Mouse (Mus musculus) heart, embryonic 11.5 days (tissue): Measurements from ENCODE around the gene Hist1h2bm. TPM values are rescaled to one million over a fixed set of nuclear protein-coding genes. Genes with fewer than 3 reads are reported as not detected.
A peak's percentile ranks its signal among the peaks of the same experiment; 100 is the strongest.
"Not testable (repeated sequence)": the region's sequence is repeated elsewhere in the genome, so short reads cannot be mapped to it uniquely, and the experiment has no call there.

Experiments used
- ATAC-seq: fragments of 200-750 bp; cut with Nextera tagmentation; replicated peaks from 2 replicates; pipeline ENCODE4 v1.8.0; 2017; ENCODE audit warnings: moderate library complexity; ENCODE audit not compliant: insufficient number of reproducible peaks, low FRiP score, low TSS enrichment
- H3K27ac ChIP-seq: fragments of 300-500 bp; sonication (generic); 2 replicates; pipeline ENCODE4 v1.5.1; 2014; ENCODE audit warnings: mild to moderate bottlenecking, low read depth, low read length
- H3K27me3 ChIP-seq: fragments of 300-500 bp; sonication (generic); 2 replicates; pipeline ENCODE4 v1.6.1; 2014; ENCODE audit warnings: mild to moderate bottlenecking, low read length, mixed read lengths; ENCODE audit not compliant: control insufficient read depth, insufficient read depth
- H3K36me3 ChIP-seq: fragments of 300-500 bp; sonication (generic); 2 replicates; pipeline ENCODE4 v1.6.1; 2014; ENCODE audit warnings: mild to moderate bottlenecking, low read length, moderate library complexity, mixed read lengths; ENCODE audit not compliant: control insufficient read depth, insufficient read depth
- H3K4me1 ChIP-seq: fragments of 300-500 bp; sonication (generic); 2 replicates; pipeline ENCODE4 v1.6.1; 2014; ENCODE audit warnings: low read length; ENCODE audit not compliant: control insufficient read depth, insufficient read depth
- H3K4me2 ChIP-seq: fragments of 300-500 bp; sonication (generic); 2 replicates; pipeline ENCODE4 v1.6.1; 2014; ENCODE audit warnings: mild to moderate bottlenecking, moderate library complexity
- H3K4me3 ChIP-seq: fragments of 300-500 bp; sonication (generic); 2 replicates; pipeline ENCODE4 v1.5.1; 2014; ENCODE audit warnings: low read depth, low read length
- H3K9ac ChIP-seq: fragments of 300-500 bp; sonication (generic); 2 replicates; pipeline ENCODE4 v1.6.1; 2014; ENCODE audit warnings: mild to moderate bottlenecking, low read depth, low read length, moderate library complexity
- H3K9me3 ChIP-seq: fragments of 300-500 bp; sonication (generic); replicated peaks from 2 replicates; pipeline ENCODE4 v1.6.1; 2016; ENCODE audit warnings: low read length; ENCODE audit not compliant: control insufficient read depth
- WGBS: fragments of 180-500 bp; shearing (Covaris S2); extraction: QIAGEN DNeasy Blood & Tissue Kit; methylation state at CpG from one replicate; pipeline ENCODE4 v1.1.7; 2014; ENCODE audit not compliant: insufficient replicate concordance; 5-methylcytosine and 5-hydroxymethylcytosine counted together
- polyA plus RNA-seq: library from polyadenylated mRNA; unstranded; fragments of >200 nt; fragmentation: Nextera tagmentation; extraction: Ambion mirVana; gene quantifications from 2 replicates; pipeline ENCODE4 v1.2.1, GENCODE M21; 2014

Hist1h2bm gene
- polyA plus RNA-seq: 1.4 and 1.6 TPM in 2 replicates

DNA sequence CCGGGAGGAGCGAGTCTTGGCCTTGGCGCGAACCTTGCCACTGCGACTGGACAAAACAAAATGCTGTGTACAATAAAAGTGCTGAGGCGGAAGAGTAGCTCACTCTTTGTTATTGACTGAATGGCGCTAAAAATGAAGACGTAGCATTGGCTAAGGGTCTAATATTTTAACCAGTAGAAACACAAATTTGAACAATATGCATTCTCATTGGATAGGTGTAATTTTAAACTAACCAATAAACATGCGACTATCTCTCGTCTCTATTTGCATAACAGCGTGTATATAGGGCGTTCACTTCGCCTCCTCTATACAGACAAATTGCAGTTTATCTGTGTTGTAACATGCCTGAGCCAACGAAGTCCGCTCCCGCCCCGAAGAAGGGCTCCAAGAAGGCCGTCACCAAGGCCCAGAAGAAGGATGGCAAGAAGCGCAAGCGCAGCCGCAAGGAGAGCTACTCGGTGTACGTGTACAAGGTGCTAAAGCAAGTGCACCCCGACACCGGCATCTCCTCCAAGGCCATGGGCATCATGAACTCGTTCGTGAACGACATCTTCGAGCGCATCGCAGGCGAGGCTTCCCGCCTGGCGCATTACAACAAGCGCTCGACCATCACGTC is at the start of gene Hist1h2bm:
TSS of gene Hist1h2bm (plus strand) at position 288 of the 616 bp plus-strand sequence.
- H3K9ac ChIP-seq: peak within 1 kb of the TSS; percentile 71
- peak within 1 kb of the TSS; percentile 42 for H3K4me3 ChIP-seq
- H3K4me2 ChIP-seq: peak within 1 kb of the TSS; percentile 68
- H3K9me3 ChIP-seq, H3K27me3 ChIP-seq, H3K4me1 ChIP-seq, H3K36me3 ChIP-seq: not testable (repeated sequence)
- WGBS: 0% methylated on average over 35 of the region's 37 CpGs
- H3K27ac ChIP-seq: peak within 1 kb of the TSS; percentile 86
- peak; percentile 94 for ATAC-seq

DNA sequence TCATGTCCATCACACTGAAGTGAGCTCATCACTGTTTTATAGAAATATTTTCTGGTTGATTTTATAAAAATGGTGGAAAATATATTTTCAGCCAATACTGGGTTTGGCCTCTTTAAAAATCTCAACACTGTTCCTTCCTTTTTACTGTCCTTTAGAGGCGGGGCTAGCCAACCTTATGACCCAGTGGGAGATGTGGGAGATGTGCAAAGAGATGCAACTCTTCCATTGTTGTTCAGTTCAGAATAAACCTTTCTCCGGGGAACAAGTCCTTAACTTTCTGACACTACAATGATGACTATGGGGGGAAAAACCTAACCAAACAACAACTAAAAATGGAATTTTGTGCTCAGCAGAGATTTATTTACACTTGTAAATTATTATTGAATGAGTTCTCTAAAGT is 44.5 kb upstream of the Hist1h2bm start, which contains the start of gene Olfr1360:
TSS of gene Olfr1360 (minus strand) at position 101 of the 400 bp plus-strand sequence.
- Histone ChIP-seq H3K27me3 (no peaks in the 10 kb centered on the region), H3K9ac (no peak within 1 kb of the TSS), H3K4me3 (no peak within 1 kb of the TSS), H3K27ac (no peak within 1 kb of the TSS), H3K4me1 (no peaks in the 10 kb centered on the region), H3K9me3 (no peaks in the 10 kb centered on the region), H3K36me3 (no peaks in the 10 kb centered on the region), H3K4me2 (no peak within 1 kb of the TSS)
- ATAC-seq: no peak
- 66% methylated on average over 2 of the region's 2 CpGs for WGBS

DNA sequence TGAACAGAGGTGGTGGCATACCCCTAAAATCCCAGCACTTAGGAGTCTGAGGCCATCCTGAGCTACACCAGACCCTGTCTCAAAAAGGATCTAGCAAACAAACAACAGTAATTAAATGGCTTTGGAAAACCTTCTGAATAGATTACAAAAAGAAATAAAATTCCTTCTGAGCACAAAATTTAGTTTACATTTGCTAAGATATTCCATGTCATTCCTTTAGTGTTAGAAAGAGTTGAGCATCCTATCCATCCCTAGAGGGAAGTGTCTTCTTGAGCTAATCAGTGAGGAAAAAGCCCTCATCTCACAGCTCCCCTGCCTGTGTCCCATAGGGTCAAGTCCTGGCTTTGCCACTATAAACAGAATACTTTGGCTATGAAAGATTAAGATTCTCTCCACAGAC is 24.0 kb upstream of the Hist1h2bm start, which contains the start of gene Olfr1359:
TSS of gene Olfr1359 (plus strand) at position 301 of the 400 bp plus-strand sequence.
- ATAC-seq: no peak
- Histone ChIP-seq H3K27ac (no peak within 1 kb of the TSS), H3K4me2 (no peak within 1 kb of the TSS), H3K4me3 (no peak within 1 kb of the TSS), H3K9me3 (no peaks in the 10 kb centered on the region), H3K36me3 (no peaks in the 10 kb centered on the region), H3K27me3 (no peaks in the 10 kb centered on the region), H3K4me1 (no peaks in the 10 kb centered on the region), H3K9ac (no peak within 1 kb of the TSS)

DNA sequence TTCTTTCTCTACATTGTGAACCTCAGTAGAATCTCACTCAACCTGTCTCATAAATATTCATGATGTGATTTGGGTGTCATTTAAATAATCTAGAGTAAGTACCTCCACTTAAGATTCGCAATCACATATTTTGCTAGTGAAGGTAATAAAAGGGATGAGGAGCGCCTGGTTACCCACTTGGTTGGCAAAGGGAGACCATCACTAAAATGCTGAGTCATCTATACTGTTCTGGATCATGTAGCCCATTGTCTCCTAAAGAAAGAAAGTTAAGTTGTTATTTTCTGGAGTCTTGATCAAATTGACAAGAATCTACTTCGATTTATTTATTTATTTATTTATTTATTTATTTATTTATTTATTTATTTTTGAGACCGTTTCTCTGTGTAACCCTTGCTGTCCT is 15.2 kb upstream of the Hist1h2bm start:
- Histone ChIP-seq H3K9me3 (no peaks in the 10 kb centered on the region), H3K36me3 (no peaks in the 10 kb centered on the region), H3K27me3 (no peaks in the 10 kb centered on the region), H3K4me2 (no peak overlapping the region), H3K4me3 (no peak overlapping the region), H3K27ac (no peak overlapping the region), H3K4me1 (no peaks in the 10 kb centered on the region; the same call in 1 of the 2 replicates), H3K9ac (no peak overlapping the region)
- 71% methylated on average over 4 of the region's 4 CpGs for WGBS
- no peak for ATAC-seq

DNA sequence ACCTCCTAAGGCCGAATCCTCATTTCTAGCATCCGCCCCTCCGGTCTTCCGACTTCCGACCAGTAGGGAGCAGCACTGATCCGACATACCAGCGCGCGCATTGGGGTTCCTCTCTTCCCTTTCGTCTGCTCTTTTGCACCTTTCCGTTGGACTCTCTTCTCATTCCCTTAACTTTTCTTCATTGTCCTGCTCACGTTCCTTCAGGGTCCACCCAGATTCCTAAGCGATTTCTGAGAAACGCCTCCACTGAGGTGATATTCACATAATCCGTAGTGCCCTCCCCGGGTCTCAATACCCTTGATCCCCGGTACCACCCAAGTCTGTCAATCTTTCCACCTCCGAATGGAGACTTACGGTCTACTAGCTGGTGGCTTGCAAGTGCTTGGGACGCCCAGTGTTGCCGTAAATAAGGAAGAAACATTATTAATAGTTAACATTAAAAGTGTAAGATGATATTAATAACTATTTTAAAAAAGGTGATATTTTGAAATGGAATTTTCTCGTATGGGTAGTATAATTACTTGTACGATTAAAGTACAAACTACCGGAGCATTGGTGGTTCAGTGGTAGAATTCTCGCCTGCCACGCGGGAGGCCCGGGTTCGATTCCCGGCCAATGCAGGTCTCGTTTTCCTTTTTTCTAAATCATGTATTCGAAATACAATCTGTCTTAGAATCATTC is 11.7 kb upstream of the Hist1h2bm start:
- Histone ChIP-seq H3K4me3 (peak overlapping the region; percentile 76), H3K27ac (peak overlapping the region; percentile 75), H3K9ac (peak overlapping the region; percentile 79), H3K4me2 (peak overlapping the region; percentile 44), H3K4me1 (peaks cover 3% of the 10 kb centered on the region), H3K27me3 (no peaks in the 10 kb centered on the region), H3K9me3 (no peaks in the 10 kb centered on the region), H3K36me3 (no peaks in the 10 kb centered on the region)
- WGBS: under 1% methylated on average over 32 of the region's 32 CpGs
- ATAC-seq: peak; percentile 84

DNA sequence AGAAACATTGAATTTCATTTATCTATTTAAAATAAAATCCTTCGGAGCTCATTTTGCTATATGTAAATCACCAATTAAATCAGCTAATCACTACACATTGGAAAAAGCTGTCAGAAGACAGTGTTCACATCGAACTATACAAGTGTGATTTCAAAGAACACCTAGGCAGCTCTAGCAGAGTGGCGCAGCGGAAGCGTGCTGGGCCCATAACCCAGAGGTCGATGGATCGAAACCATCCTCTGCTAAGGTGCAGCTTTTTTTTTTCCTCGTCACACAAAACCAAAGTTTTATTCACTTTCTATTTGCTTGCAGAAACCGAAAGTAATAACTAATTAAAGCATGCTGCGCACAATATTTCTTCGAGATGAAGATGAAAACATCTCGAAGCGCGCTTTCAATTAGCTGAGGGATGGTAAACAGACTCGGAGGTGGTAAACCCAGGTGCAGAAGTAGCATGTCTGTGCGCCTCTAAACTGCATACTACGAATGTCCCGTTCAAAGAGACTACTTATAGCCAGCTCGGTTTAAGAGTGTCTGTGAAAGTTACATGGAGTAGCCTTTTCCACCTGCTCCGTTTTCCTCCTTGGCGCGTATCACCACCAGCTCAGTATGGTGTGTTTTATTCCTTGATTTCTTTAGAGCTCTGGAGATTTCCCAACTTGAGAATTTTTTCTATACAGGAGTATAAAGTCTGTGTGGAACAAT is 10.9 kb upstream of the Hist1h2bm start:
- Histone ChIP-seq H3K9me3 (no peaks in the 10 kb centered on the region), H3K4me1 (peaks cover 5% of the 10 kb centered on the region), H3K9ac (peak overlapping the region; percentile 71), H3K36me3 (no peaks in the 10 kb centered on the region), H3K27me3 (no peaks in the 10 kb centered on the region), H3K27ac (peak overlapping the region; percentile 41; the same call in 1 of the 2 replicates), H3K4me2 (peak overlapping the region; percentile 76), H3K4me3 (peak overlapping the region; percentile 76)
- peak; percentile 79 for ATAC-seq
- 3% methylated on average over 22 of the region's 22 CpGs for WGBS

DNA sequence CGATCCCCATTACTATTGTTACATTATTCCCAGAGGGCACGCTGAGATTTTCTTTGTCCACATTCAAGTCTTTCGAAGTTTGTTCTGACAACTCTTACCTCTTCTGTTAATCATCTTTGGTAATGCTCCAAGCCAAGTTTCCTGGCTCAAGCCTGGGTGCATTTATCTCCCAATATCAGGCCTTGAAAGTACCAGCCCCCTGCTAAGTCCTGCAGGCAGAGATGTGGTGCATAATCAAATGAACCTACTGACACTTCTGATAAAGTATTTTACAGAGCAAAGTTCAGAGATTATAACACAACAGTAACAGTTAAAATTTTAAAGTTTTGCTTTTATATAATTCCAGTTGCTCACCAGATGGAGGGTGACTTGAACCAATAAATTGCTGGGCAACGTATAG is 10.1 kb upstream of the Hist1h2bm start:
- peak overlapping the region; percentile 71; the same call in 1 of the 2 replicates for H3K9ac ChIP-seq
- H3K4me2 ChIP-seq: peak overlapping the region; percentile 76
- H3K27me3 ChIP-seq: no peaks in the 10 kb centered on the region
- ATAC-seq: no peak
- no peak overlapping the region for H3K27ac ChIP-seq
- WGBS: 29% methylated on average over 4 of the region's 4 CpGs
- peak overlapping the region; percentile 76 for H3K4me3 ChIP-seq
- H3K4me1 ChIP-seq: peaks cover 5% of the 10 kb centered on the region
- H3K36me3 ChIP-seq: no peaks in the 10 kb centered on the region
- no peaks in the 10 kb centered on the region for H3K9me3 ChIP-seq

DNA sequence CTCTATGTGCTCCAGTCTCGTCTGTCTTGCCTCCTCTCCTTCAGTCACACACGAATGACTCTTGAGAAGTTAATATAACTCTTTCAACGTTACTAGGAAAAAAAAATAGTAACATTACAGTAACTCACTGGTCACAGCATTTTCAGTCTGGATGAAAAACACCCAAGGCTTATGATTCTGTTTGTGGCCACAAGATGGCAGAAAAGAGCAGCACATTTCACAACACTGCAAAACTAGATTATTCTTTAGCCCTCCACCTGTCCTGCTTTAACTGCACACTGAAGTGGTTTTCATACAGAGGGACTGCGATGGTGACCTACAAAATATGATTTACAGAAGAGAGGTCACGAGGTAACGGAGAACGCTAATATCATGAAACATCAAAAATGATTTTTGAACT is 7.1 kb upstream of the Hist1h2bm start:
- no peaks in the 10 kb centered on the region for H3K27me3 ChIP-seq
- peak overlapping the region; percentile 49 for H3K4me3 ChIP-seq
- H3K36me3 ChIP-seq: no peaks in the 10 kb centered on the region
- H3K27ac ChIP-seq: peak overlapping the region; percentile 96
- no peaks in the 10 kb centered on the region for H3K9me3 ChIP-seq
- peak overlapping the region; percentile 81 for H3K9ac ChIP-seq
- peak overlapping the region; percentile 87 for H3K4me2 ChIP-seq
- no peak for ATAC-seq
- H3K4me1 ChIP-seq: peaks cover 5% of the 10 kb centered on the region
- under 1% methylated on average over 7 of the region's 7 CpGs for WGBS
